Mouse (Mus musculus) kidney, adult 2 months (tissue): ENCODE measurements around the gene Zfp329. TPM values are rescaled to one million over a fixed set of nuclear protein-coding genes. Genes with fewer than 3 reads are reported as not detected.

Experiments used
- DNase-seq: peaks from one replicate; pipeline ENCODE4 v3.0.0; 2021
- H3K27ac ChIP-seq: fragments of 200-500 bp; 2 replicates; pipeline ENCODE4 v1.5.1; 2012; ENCODE audit warnings: low read depth, low read length, control low read depth, inconsistent platforms; ENCODE audit not compliant: insufficient read depth
- H3K27me3 ChIP-seq: fragments of 200-500 bp; replicated peaks from 2 replicates; pipeline ENCODE4 v1.6.1; 2012; ENCODE audit warnings: mild to moderate bottlenecking, moderate library complexity, low read length, inconsistent platforms; ENCODE audit not compliant: control insufficient read depth, insufficient read depth
- H3K36me3 ChIP-seq: fragments of 200-500 bp; 2 replicates; pipeline ENCODE4 v1.6.1; 2012; ENCODE audit warnings: mild to moderate bottlenecking, moderate library complexity, low read length, inconsistent platforms; ENCODE audit not compliant: control insufficient read depth, insufficient read depth
- H3K4me1 ChIP-seq: fragments of 200-500 bp; 2 replicates; pipeline ENCODE4 v1.6.1; 2011; ENCODE audit warnings: low read length; ENCODE audit not compliant: control insufficient read depth, insufficient read depth
- H3K4me3 ChIP-seq: fragments of 200-500 bp; 2 replicates; pipeline ENCODE4 v1.5.1; 2011; ENCODE audit warnings: mild to moderate bottlenecking, low read depth, low read length, control low read depth; ENCODE audit not compliant: insufficient read depth
- CTCF ChIP-seq: fragments of 200-500 bp; conservative IDR thresholded peaks from 2 replicates; pipeline ENCODE4 v1.5.1; 2011; ENCODE audit warnings: low read depth, mild to moderate bottlenecking, control low read depth, low read length, moderate library complexity, mixed read lengths; ENCODE audit not compliant: insufficient read depth, insufficient read length
- POLR2A ChIP-seq: fragments of 200-500 bp; IDR thresholded peaks from one replicate; pipeline ENCODE4 v1.6.1; 2011; ENCODE audit warnings: low read depth, low read length, control low read depth
- WGBS: fragments of 180-500 bp; shearing (Covaris S2); methylation state at CpG from one replicate; pipeline ENCODE4 v1.1.7; 2018; 5-methylcytosine and 5-hydroxymethylcytosine counted together
- polyA plus RNA-seq: library from polyadenylated mRNA; depleted of rRNA; stranded (reverse); fragments of >200 nt; gene quantifications from 2 replicates; pipeline ENCODE4 v1.2.3, GENCODE M21; 2012; rRNA removed

Gene Zfp329
- polyA plus RNA-seq, 1 experiment: 1.7 TPM

DNA sequence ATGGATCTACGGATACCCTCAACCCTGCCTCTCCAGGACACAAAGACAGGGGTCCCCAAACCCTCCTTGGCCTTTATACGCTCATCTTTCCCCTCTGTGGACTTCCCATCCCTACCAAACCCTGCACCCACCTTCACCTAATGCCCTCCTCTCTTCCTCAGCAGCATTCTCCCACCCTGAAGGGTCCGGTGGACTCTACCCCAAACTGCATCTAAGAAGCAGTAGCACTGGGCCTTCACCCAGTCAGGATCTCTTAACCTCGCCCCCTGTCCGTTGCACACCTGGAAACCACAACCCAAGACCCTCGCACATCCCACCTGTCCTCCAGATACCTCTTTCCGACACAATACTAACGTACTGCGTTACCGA lies 38.9 kb downstream of the Zfp329 start:
- Histone ChIP-seq H3K27ac (no peak overlapping the region), H3K36me3 (no peaks in the 10 kb centered on the region), H3K4me3 (peak overlapping the region; percentile 65), H3K27me3 (no peaks in the 10 kb centered on the region), H3K4me1 (no peaks in the 10 kb centered on the region)
- WGBS: 29% methylated on average over 10 of the region's 10 CpGs
- TF ChIP-seq POLR2A (no peak), CTCF (no peak)
- DNase-seq: no peak

DNA sequence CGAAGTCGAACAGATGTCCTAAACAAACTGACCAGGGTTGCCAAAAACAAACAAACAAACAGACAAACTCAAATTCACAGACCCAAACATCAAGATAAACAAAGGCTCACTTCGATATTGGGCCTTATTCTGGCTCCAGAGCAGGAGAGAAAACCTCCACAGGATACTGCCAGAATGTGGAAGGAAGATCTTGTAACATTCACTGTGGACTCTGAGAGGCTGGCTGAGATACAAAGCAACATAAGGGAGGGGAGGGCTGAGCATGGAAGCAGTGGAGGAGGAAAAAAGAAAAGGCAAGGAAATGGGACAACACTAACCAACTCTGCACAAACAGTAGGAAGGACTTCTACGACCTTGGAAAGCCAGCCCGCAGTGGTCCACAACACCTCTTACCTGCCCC lies 39.5 kb downstream of the Zfp329 start:
- DNase-seq: no peak
- H3K4me1 ChIP-seq: no peaks in the 10 kb centered on the region
- H3K4me3 ChIP-seq: no peak overlapping the region
- H3K36me3 ChIP-seq: no peaks in the 10 kb centered on the region
- TF ChIP-seq CTCF (no peak), POLR2A (no peak)
- WGBS: 85% methylated on average over 5 of the region's 5 CpGs
- H3K27ac ChIP-seq: no peak overlapping the region
- H3K27me3 ChIP-seq: no peaks in the 10 kb centered on the region

DNA sequence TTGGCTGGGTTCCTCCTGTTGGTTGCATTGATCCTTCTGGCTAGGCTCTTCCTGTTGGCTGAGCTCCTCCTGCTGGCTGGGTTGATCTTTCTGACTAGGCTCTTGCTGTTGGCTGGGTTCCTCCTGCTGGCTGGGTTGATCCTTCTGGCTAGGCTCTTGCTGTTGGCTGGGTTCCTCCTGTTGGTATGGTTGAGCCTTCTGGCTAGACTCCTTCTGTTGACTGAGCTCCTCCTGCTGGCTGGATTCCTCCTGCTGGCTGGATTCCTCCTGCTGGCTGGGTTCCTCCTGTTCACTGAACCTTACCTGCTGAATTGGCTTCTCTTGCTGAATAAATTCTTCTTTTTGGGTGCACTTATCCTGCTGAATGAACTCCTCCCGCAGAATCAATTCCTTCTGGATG lies 44.1 kb downstream of the Zfp329 start:
- peak; percentile 93 for DNase-seq
- no peaks in the 10 kb centered on the region for H3K36me3 ChIP-seq
- H3K27me3 ChIP-seq: no peaks in the 10 kb centered on the region
- WGBS: 66% methylated on average over 1 of the region's 1 CpGs
- H3K27ac ChIP-seq: no peak overlapping the region
- TF ChIP-seq CTCF (peak; percentile 36), POLR2A (no peak)
- no peaks in the 10 kb centered on the region for H3K4me1 ChIP-seq
- no peak overlapping the region for H3K4me3 ChIP-seq

DNA sequence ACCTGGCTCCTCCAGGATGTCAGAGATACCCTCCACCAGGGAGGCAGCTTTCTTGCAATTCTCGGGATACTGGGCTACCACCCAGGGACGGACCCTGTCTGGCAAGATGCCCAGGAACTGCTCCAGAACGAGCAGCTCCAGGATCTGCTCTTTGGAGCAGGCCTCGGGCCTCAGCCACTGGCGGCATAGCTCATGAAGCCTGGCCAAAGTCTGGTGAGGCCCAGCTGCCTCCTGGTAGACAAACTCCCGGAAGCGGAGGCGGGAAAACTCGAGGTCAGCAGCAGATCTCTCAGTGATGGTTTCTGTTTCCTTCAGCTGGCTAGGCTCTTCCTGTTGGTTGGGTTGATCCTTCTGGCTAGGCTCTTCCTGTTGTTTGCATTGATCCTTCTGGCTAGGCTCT lies 44.5 kb downstream of the Zfp329 start:
- H3K4me3 ChIP-seq: no peak overlapping the region
- H3K36me3 ChIP-seq: no peaks in the 10 kb centered on the region
- H3K27me3 ChIP-seq: no peaks in the 10 kb centered on the region
- no peaks in the 10 kb centered on the region for H3K4me1 ChIP-seq
- TF ChIP-seq CTCF (no peak), POLR2A (no peak)
- H3K27ac ChIP-seq: no peak overlapping the region
- no peak for DNase-seq
- 88% methylated on average over 9 of the region's 9 CpGs for WGBS

Other genes starting within 250 kb of the Zfp329 start
- not detected in 2 replicates for gene Vmn2r53, start 210.1 kb downstream of the Zfp329 start, polyA plus RNA-seq
- not detected in 2 replicates for gene Vmn2r54, start 178.5 kb downstream of the Zfp329 start, polyA plus RNA-seq
- gene Vmn2r55, start 133.9 kb downstream of the Zfp329 start, polyA plus RNA-seq: not detected in 2 replicates
- not detected in 2 replicates for gene Vmn2r56, start 83.9 kb downstream of the Zfp329 start, polyA plus RNA-seq
- gene Zscan18, start 15.2 kb downstream of the Zfp329 start, polyA plus RNA-seq: 0.59 and 0.88 TPM in 2 replicates
- gene Zfp110, start 15.9 kb upstream of the Zfp329 start, polyA plus RNA-seq: 7.7 and 9.4 TPM in 2 replicates
- 1.3 and 1.4 TPM in 2 replicates for gene Zfp128, start 62.3 kb upstream of the Zfp329 start, polyA plus RNA-seq
- 11.6 and 12.5 TPM in 2 replicates for gene Zscan22, start 79.0 kb upstream of the Zfp329 start, polyA plus RNA-seq
- 1,384 and 1,441 TPM in 2 replicates for gene Rps5, start 103.4 kb upstream of the Zfp329 start, polyA plus RNA-seq
- gene Rnf225, start 108.6 kb upstream of the Zfp329 start, polyA plus RNA-seq: 0.08 and 0.11 TPM in 2 replicates
- 4.8 and 5.9 TPM in 2 replicates for gene Zfp324, start 147.0 kb upstream of the Zfp329 start, polyA plus RNA-seq
- 5.4 and 6.2 TPM in 2 replicates for gene Zfp446, start 159.0 kb upstream of the Zfp329 start, polyA plus RNA-seq
- gene Slc27a5, start 179.3 kb upstream of the Zfp329 start, polyA plus RNA-seq: 0.56 and 0.69 TPM in 2 replicates
- gene Trim28, start 180.3 kb upstream of the Zfp329 start, polyA plus RNA-seq: 186 and 191 TPM in 2 replicates
- 14.1 and 15.0 TPM in 2 replicates for gene Zbtb45, start 191.2 kb upstream of the Zfp329 start, polyA plus RNA-seq
- 103 and 134 TPM in 2 replicates for gene Chmp2a, start 215.9 kb upstream of the Zfp329 start, polyA plus RNA-seq
- 231 and 249 TPM in 2 replicates for gene Ube2m, start 219.4 kb upstream of the Zfp329 start, polyA plus RNA-seq
- gene Mzf1, start 235.9 kb upstream of the Zfp329 start, polyA plus RNA-seq: 1.3 and 1.8 TPM in 2 replicates